Mouse (Mus musculus): ENCODE data around the gene Tor4a. TPM values are rescaled to one million over a fixed set of nuclear protein-coding genes. Genes with fewer than 3 reads are reported as not detected.
A peak's percentile ranks its signal among the peaks of the same experiment; 100 is the strongest.

Gene Tor4a
- total RNA-seq (2015) = 17.4 and 19.7 TPM in 2 replicates
- 25.1 and 29.6 TPM in 2 replicates for total RNA-seq (2017)

- peak; percentile 63 for ATAC-seq (ENCODE audit: poor library complexity, severe bottlenecking)
Observed at GRCm38 (mm10) chr2:25196172-25196954, at the start of gene Tor4a. Gene Tor4a, minus strand, starts transcription at chr2:25196886.

GRCm38 (mm10) chr2:25244144-25244543, 47.5 kb upstream of the Tor4a start:
- ATAC-seq (ENCODE audit: poor library complexity, severe bottlenecking) = no peak

- no peak for ATAC-seq (ENCODE audit: poor library complexity, severe bottlenecking)
Observed at GRCm38 (mm10) chr2:25243342-25243741, 46.7 kb upstream of the Tor4a start.

GRCm38 (mm10) chr2:25242101-25242506, 45.4 kb upstream of the Tor4a start, which contains the start of the genes Rnf208 and Cysrt1:
Gene Rnf208, plus strand, starts transcription at chr2:25242255.
Gene Cysrt1, minus strand, starts transcription at chr2:25242452.
- ATAC-seq (ENCODE audit: poor library complexity, severe bottlenecking) = no peak

- no peak for ATAC-seq (ENCODE audit: poor library complexity, severe bottlenecking)
Observed at GRCm38 (mm10) chr2:25241438-25241775, 44.7 kb upstream of the Tor4a start.

- peak; percentile 51 for ATAC-seq (ENCODE audit: poor library complexity, severe bottlenecking)
Observed at GRCm38 (mm10) chr2:25240723-25241437, 44.2 kb upstream of the Tor4a start.

GRCm38 (mm10) chr2:25240310-25240709, 43.6 kb upstream of the Tor4a start:
- ATAC-seq (ENCODE audit: poor library complexity, severe bottlenecking) = no peak

GRCm38 (mm10) chr2:25239766-25240165, 43.1 kb upstream of the Tor4a start:
- no peak for ATAC-seq (ENCODE audit: poor library complexity, severe bottlenecking)

GRCm38 (mm10) chr2:25238106-25238505, 41.4 kb upstream of the Tor4a start:
- ATAC-seq (ENCODE audit: poor library complexity, severe bottlenecking) = no peak

GRCm38 (mm10) chr2:25237522-25237921, 40.8 kb upstream of the Tor4a start:
- ATAC-seq (ENCODE audit: poor library complexity, severe bottlenecking) = no peak

GRCm38 (mm10) chr2:25236614-25237013, 39.9 kb upstream of the Tor4a start, which contains the start of gene Rnf224:
Gene Rnf224, minus strand, starts transcription at chr2:25236787.
- ATAC-seq (ENCODE audit: poor library complexity, severe bottlenecking) = no peak

- ATAC-seq (ENCODE audit: poor library complexity, severe bottlenecking) = no peak
Observed at GRCm38 (mm10) chr2:25234551-25235220, 38.0 kb upstream of the Tor4a start.

GRCm38 (mm10) chr2:25234050-25234449, 37.4 kb upstream of the Tor4a start, which contains the start of gene Slc34a3:
Gene Slc34a3, minus strand, starts transcription at chr2:25234364.
- ATAC-seq (ENCODE audit: poor library complexity, severe bottlenecking) = no peak

GRCm38 (mm10) chr2:25233421-25233820, 36.7 kb upstream of the Tor4a start:
- ATAC-seq (ENCODE audit: poor library complexity, severe bottlenecking) = peak; percentile 55

GRCm38 (mm10) chr2:25231038-25231437, 34.4 kb upstream of the Tor4a start:
- no peak for ATAC-seq (ENCODE audit: poor library complexity, severe bottlenecking)

GRCm38 (mm10) chr2:25230581-25230980, 33.9 kb upstream of the Tor4a start:
- ATAC-seq (ENCODE audit: poor library complexity, severe bottlenecking) = no peak

- no peak for ATAC-seq (ENCODE audit: poor library complexity, severe bottlenecking)
Observed at GRCm38 (mm10) chr2:25229582-25229981, 32.9 kb upstream of the Tor4a start.

GRCm38 (mm10) chr2:25228995-25229530, 32.4 kb upstream of the Tor4a start:
- no peak for ATAC-seq (ENCODE audit: poor library complexity, severe bottlenecking)

GRCm38 (mm10) chr2:25228431-25228889, 31.8 kb upstream of the Tor4a start:
- peak; percentile 48 for ATAC-seq (ENCODE audit: poor library complexity, severe bottlenecking)

- ATAC-seq (ENCODE audit: poor library complexity, severe bottlenecking) = no peak
Observed at GRCm38 (mm10) chr2:25227406-25227805, 30.7 kb upstream of the Tor4a start.

GRCm38 (mm10) chr2:25226864-25227263, 30.2 kb upstream of the Tor4a start:
- no peak for ATAC-seq (ENCODE audit: poor library complexity, severe bottlenecking)
